Mouse (Mus musculus) lung, postnatal 36 days (tissue): ENCODE measurements around the gene Arsa.
"Not testable (repeated sequence)": the region's sequence is repeated elsewhere in the genome, so short reads cannot be mapped to it uniquely, and the experiment has no call there.

ENCODE experiments used
- DNase-seq: peaks from one replicate; pipeline ENCODE4 v3.0.0; 2022; ENCODE audit warnings: mixed read lengths

Arsa gene

GRCm38 (mm10) chr15:89452906-89453864, 24.0 kb downstream of the Arsa start:
- DNase-seq, result peak; percentile 54

GRCm38 (mm10) chr15:89442486-89443070, 34.6 kb downstream of the Arsa start:
- DNase-seq, result no peak

- DNase-seq, result no peak
Measured at GRCm38 (mm10) chr15:89435878-89436277, 41.3 kb downstream of the Arsa start.

GRCm38 (mm10) chr15:89434136-89434535, 43.1 kb downstream of the Arsa start:
- DNase-seq, result no peak

GRCm38 (mm10) chr15:89432946-89433345, 44.3 kb downstream of the Arsa start:
- DNase-seq, result no peak

- DNase-seq, result no peak
Measured at GRCm38 (mm10) chr15:89431806-89432205, 45.4 kb downstream of the Arsa start.

GRCm38 (mm10) chr15:89431271-89431670, 46.0 kb downstream of the Arsa start:
- DNase-seq, result no peak

- not testable (repeated sequence) for DNase-seq
Measured at GRCm38 (mm10) chr15:89430771-89431170, 46.5 kb downstream of the Arsa start.

GRCm38 (mm10) chr15:89430341-89430740, 46.9 kb downstream of the Arsa start:
- DNase-seq, result no peak

GRCm38 (mm10) chr15:89429352-89430221, 47.6 kb downstream of the Arsa start, which contains the start of the genes C730034F03Rik, Gm44502 and Chkb:
C730034F03Rik (plus strand) TSS chr15:89429589.
Gm44502 (minus strand) TSS chr15:89429696.
Chkb (minus strand) TSS chr15:89429908.
- DNase-seq, result peak; percentile 96

GRCm38 (mm10) chr15:89428821-89429351, 48.3 kb downstream of the Arsa start:
- DNase-seq, result no peak

- DNase-seq, result no peak
Measured at GRCm38 (mm10) chr15:89428136-89428790, 49.0 kb downstream of the Arsa start.

GRCm38 (mm10) chr15:89426716-89427115, 50.5 kb downstream of the Arsa start:
- no peak for DNase-seq

- no peak for DNase-seq
Measured at GRCm38 (mm10) chr15:89425711-89426121, 51.5 kb downstream of the Arsa start, which contains the start of gene Cpt1b. Cpt1b (minus strand) TSS chr15:89425863.

GRCm38 (mm10) chr15:89424621-89425020, 52.6 kb downstream of the Arsa start:
- no peak for DNase-seq
